ENCODE assay signal across 22 mouse cellular contexts in the genomic region with DNA sequence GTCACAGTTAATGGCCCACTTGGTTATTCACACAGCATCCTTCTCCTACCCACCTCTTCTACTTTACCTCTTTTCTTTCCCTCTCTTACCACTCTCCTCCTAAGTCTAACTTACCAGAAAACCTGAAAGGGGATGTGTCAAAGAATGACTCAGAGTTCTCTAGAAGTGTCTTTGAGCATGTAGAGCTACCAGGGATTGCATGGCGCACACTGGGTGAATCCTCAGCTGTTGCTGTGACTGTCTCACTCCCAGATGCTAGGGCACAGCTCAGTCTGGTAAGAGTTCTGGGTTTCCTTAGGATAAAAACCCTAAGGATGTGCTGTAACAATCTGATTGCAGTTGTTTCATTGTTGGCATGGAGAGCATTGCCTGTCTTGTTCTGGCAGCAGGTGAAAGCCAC.
"Had no signal": no experiment of that assay in that cellular context is flagged by ENCODE, and none has a peak within 500 bp of the region (broad histone marks: within the 10 kb centered on the region; RNA-seq: fewer than 3 reads in every experiment).

No protein-coding gene starts in this region.

- DNase-seq: heart, postnatal 10 days; heart, postnatal 14 days; heart, postnatal 36 days; heart, postnatal 4 days; kidney, adult 11 months; kidney, adult 18-20 months; kidney, adult 2 months; kidney, adult 8-10 months; kidney, adult 9 months; kidney, postnatal 10 days; kidney, postnatal 14 days; kidney, postnatal 25 days; kidney, postnatal 36 days; kidney, postnatal 4 days; layer of hippocampus, adult 9-11 months; layer of hippocampus, postnatal 36 days had no signal

- ATAC-seq: hindbrain, embryonic 16.5 days; hindbrain, postnatal 0 days; inflammation-experienced regulatory T-cells, adult 6 months; intestine, embryonic 15.5 days; intestine, embryonic 16.5 days; intestine, postnatal 0 days had no signal
